Mouse (Mus musculus) bone marrow, adult 2 months (tissue): ENCODE measurements around the gene Mbd4. TPM values are rescaled to one million over a fixed set of nuclear protein-coding genes. Genes with fewer than 3 reads are reported as not detected.
A peak's percentile ranks its signal among the peaks of the same experiment; 100 is the strongest.

Source experiments
- H3K27ac ChIP-seq: fragments of 200-500 bp; 2 replicates; pipeline ENCODE4 v1.5.1; 2012; ENCODE audit warnings: low read depth, mild to moderate bottlenecking, control low read depth, inconsistent platforms, low read length; ENCODE audit not compliant: control insufficient read depth, poor library complexity, insufficient read depth
- H3K4me1 ChIP-seq: fragments of 200-500 bp; 2 replicates; pipeline ENCODE4 v1.6.1; 2011; ENCODE audit warnings: low read length; ENCODE audit not compliant: control insufficient read depth, insufficient read depth
- H3K4me3 ChIP-seq: fragments of 200-500 bp; replicated peaks from 2 replicates; pipeline ENCODE3; 2011; ENCODE audit warnings: mild to moderate bottlenecking, low read depth, low read length, control low read depth; ENCODE audit not compliant: control insufficient read depth
- CTCF ChIP-seq: fragments of 200-500 bp; IDR thresholded peaks from 2 replicates; pipeline ENCODE4 v1.5.1; 2011; ENCODE audit warnings: low read length, control low read depth; ENCODE audit not compliant: control insufficient read depth, insufficient read depth
- POLR2A ChIP-seq: fragments of 200-500 bp; IDR thresholded peaks from 2 replicates; pipeline ENCODE4 v1.6.1; 2011; ENCODE audit warnings: low read depth, mild to moderate bottlenecking, control low read depth, low read length, borderline replicate concordance; ENCODE audit not compliant: control insufficient read depth
- WGBS: fragments of 180-500 bp; shearing (Covaris S2); methylation state at CpG from one replicate; pipeline ENCODE4 v1.1.7; 2018; 5-methylcytosine and 5-hydroxymethylcytosine counted together
- polyA plus RNA-seq: library from polyadenylated mRNA; stranded (reverse); fragments of >200 nt; gene quantifications from 2 replicates; pipeline ENCODE4 v1.2.4, GENCODE M21; 2011; ENCODE audit warnings: low replicate concordance; ENCODE audit not compliant: missing spikeins, insufficient read depth, insufficient read length

Mbd4 gene
- polyA plus RNA-seq, 1 experiment: 11.3 TPM

GRCm38 (mm10) chr6:115792691-115793215 is 60.4 kb downstream of the Mbd4 start:
- TF ChIP-seq CTCF: no peak
- TF ChIP-seq POLR2A: peak; percentile 11; the same call in 1 of the 2 replicates
- H3K4me1 ChIP-seq: no peaks in the 10 kb centered on the region
- 17% methylated on average over 21 of the region's 21 CpGs for WGBS
- H3K27ac ChIP-seq: peak overlapping the region; percentile 7; the same call in 1 of the 2 replicates
- H3K4me3 ChIP-seq: no peak overlapping the region

GRCm38 (mm10) chr6:115791842-115792686 is 61.1 kb downstream of the Mbd4 start:
- H3K4me3 ChIP-seq: no peak overlapping the region
- 32% methylated on average over 34 of the region's 34 CpGs for WGBS
- H3K27ac ChIP-seq: peak overlapping the region; percentile 7; the same call in 1 of the 2 replicates
- no peaks in the 10 kb centered on the region for H3K4me1 ChIP-seq
- TF ChIP-seq CTCF (no peak), POLR2A (no peak)

GRCm38 (mm10) chr6:115791016-115791415 is 62.2 kb downstream of the Mbd4 start:
- H3K4me1 ChIP-seq: no peaks in the 10 kb centered on the region
- WGBS: 76% methylated on average over 10 of the region's 10 CpGs

More at GRCm38 (mm10) chr6:115791016-115791415, 62.2 kb downstream of the Mbd4 start:
- Histone ChIP-seq H3K27ac (no peak overlapping the region), H3K4me3 (no peak overlapping the region)
- TF ChIP-seq POLR2A: no peak
- no peak for TF ChIP-seq CTCF

Other genes with a start within 250 kb of the Mbd4 start
- gene Raf1, start 176.7 kb downstream of the Mbd4 start, polyA plus RNA-seq: 55.8 and 65.4 TPM in 2 replicates
- gene Tmem40, start 91.0 kb downstream of the Mbd4 start, polyA plus RNA-seq: 45.6 and 84.4 TPM in 2 replicates
- gene Cand2, start 78.8 kb downstream of the Mbd4 start, polyA plus RNA-seq: 0.23 and 1.3 TPM in 2 replicates
- 1,266 and 1,894 TPM in 2 replicates for gene Rpl32, start 44.6 kb downstream of the Mbd4 start, polyA plus RNA-seq
- 0.38 TPM in 1 of 2 replicates, not detected in the other for gene Efcab12, start 15.0 kb downstream of the Mbd4 start, polyA plus RNA-seq
- gene Ift122, start 99 bp upstream of the Mbd4 start, polyA plus RNA-seq: 0.83 and 3.6 TPM in 2 replicates
- gene Rho, start 78.4 kb upstream of the Mbd4 start, polyA plus RNA-seq: not detected in 2 replicates
- gene H1foo, start 91.6 kb upstream of the Mbd4 start, polyA plus RNA-seq: not detected in 2 replicates
- 13.7 and 23.8 TPM in 2 replicates for gene Plxnd1, start 141.6 kb upstream of the Mbd4 start, polyA plus RNA-seq